In genomic region chr2:169859078-169859855, GRCm38 (mm10) we compare ENCODE assay signal across 20 mouse cellular contexts.
DNase-seq lines count a peak whose midpoint lies in the region; ATAC-seq and TF ChIP-seq lines count a peak whose summit lies in the region.
"Had no signal": no experiment of that assay in that cellular context is flagged by ENCODE, and none has a peak within 500 bp of the region (broad histone marks: within the 10 kb centered on the region; RNA-seq: fewer than 3 reads in every experiment).

No protein-coding gene starts in this region.

- no peaks in the 10 kb centered on the region for H3K9me3 ChIP-seq in midbrain, embryonic 10.5 days (replicated peaks)
- no peaks in the 10 kb centered on the region for H3K9me3 ChIP-seq in midbrain, embryonic 14.5 days (ENCODE audit: control insufficient read depth, low read length)
- peaks cover 8% of the 10 kb centered on the region; the same call in 1 of the 2 replicates for H3K9me3 ChIP-seq in E14TG2a.4 (ENCODE audit: low read length)
- H3K9me3 ChIP-seq: embryonic facial prominence, embryonic 10.5 days; forebrain, embryonic 13.5 days; heart, embryonic 13.5 days; hindbrain, embryonic 12.5 days had no signal

- H3K36me3 ChIP-seq in midbrain, embryonic 10.5 days, result no peaks in the 10 kb centered on the region
- H3K36me3 ChIP-seq in midbrain, embryonic 14.5 days (ENCODE audit: control insufficient read depth, insufficient read depth, low read length), result no peaks in the 10 kb centered on the region
- H3K36me3 ChIP-seq in E14TG2a.4 (ENCODE audit: insufficient read depth, low read length), result no peaks in the 10 kb centered on the region
- H3K36me3 ChIP-seq: embryonic facial prominence, embryonic 10.5 days; heart, embryonic 13.5 days; hindbrain, embryonic 12.5 days had no signal

- ATAC-seq in midbrain, embryonic 14.5 days (ENCODE audit: low FRiP score, low TSS enrichment), result no peak
- ATAC-seq: forebrain, embryonic 13.5 days; forebrain, postnatal 0 days; hindbrain, postnatal 0 days had no signal

- H3K4me1 ChIP-seq in midbrain, embryonic 10.5 days, result peaks cover 21% of the 10 kb centered on the region
- 0 out of 2 replicates have a peak, but pooled peaks cover 3% of the 10 kb centered on the region for H3K4me1 ChIP-seq in midbrain, embryonic 14.5 days (ENCODE audit: control insufficient read depth, insufficient read depth, low read length)
- peaks cover 31% of the 10 kb centered on the region for H3K4me1 ChIP-seq in E14TG2a.4 (replicated peaks; ENCODE audit: low read depth, low read length)
- H3K4me1 ChIP-seq: forebrain, embryonic 13.5 days had no signal

- H3K27me3 ChIP-seq in midbrain, embryonic 10.5 days (ENCODE audit: low read depth, poor library complexity, severe bottlenecking), result 0 out of 2 replicates have a peak, but pooled peaks cover 14% of the 10 kb centered on the region
- H3K27me3 ChIP-seq in midbrain, embryonic 14.5 days (ENCODE audit: control insufficient read depth, insufficient read depth, low read length), result no peaks in the 10 kb centered on the region
- H3K27me3 ChIP-seq in E14TG2a.4 (ENCODE audit: insufficient read depth, low read length), result peaks cover 6% of the 10 kb centered on the region; the same call in 1 of the 2 replicates
- H3K27me3 ChIP-seq: forebrain, embryonic 13.5 days; heart, embryonic 13.5 days; hindbrain, embryonic 12.5 days had no signal

- peak overlapping the region; percentile 55; the same call in 1 of the 2 replicates for H3K27ac ChIP-seq in midbrain, embryonic 10.5 days (replicated peaks)
- no peak overlapping the region for H3K27ac ChIP-seq in midbrain, embryonic 14.5 days (replicated peaks; ENCODE audit: low read depth, low read length)
- H3K27ac ChIP-seq: embryonic facial prominence, embryonic 10.5 days; forebrain, embryonic 13.5 days; heart, embryonic 13.5 days; hindbrain, embryonic 12.5 days; hindbrain, postnatal 0 days had no signal

- no peak overlapping the region for H3K4me3 ChIP-seq in midbrain, embryonic 10.5 days
- no peak overlapping the region for H3K4me3 ChIP-seq in midbrain, embryonic 14.5 days (replicated peaks; ENCODE audit: low read depth, low read length)
- 0 out of 2 replicates have a peak overlapping the region, but pooled peaks have one; percentile 10 for H3K4me3 ChIP-seq in E14TG2a.4 (replicated peaks; ENCODE audit: low read length)
- H3K4me3 ChIP-seq: embryonic facial prominence, embryonic 10.5 days; forebrain, embryonic 13.5 days; heart, embryonic 13.5 days; hindbrain, embryonic 12.5 days had no signal

- peak; percentile 36 for DNase-seq in embryo, embryonic 10.5 days (ENCODE audit: low spot score)
- DNase-seq in embryo, embryonic 10 days (ENCODE audit: low spot score), result no peak
- DNase-seq in midbrain, embryonic 10.5 days (ENCODE audit: low spot score), result peak; percentile 18
- no peak for DNase-seq in midbrain, embryonic 14.5 days
- DNase-seq in brain, adult 2 months (ENCODE audit: low read depth, low spot score), result peak; percentile 60
- DNase-seq in ovary, postnatal 14 days (ENCODE audit: low spot score), result no peak
- DNase-seq: adrenal gland, postnatal 14 days; B cell, adult 2 months; cerebellum, adult 2 months; cerebellum, postnatal 10 days; forebrain, postnatal 0 days; gastrocnemius, postnatal 36 days; heart, adult 11 months; heart, postnatal 36 days had no signal

- WGBS in midbrain, embryonic 10.5 days, result 56% methylated on average over 4 of the region's 4 CpGs
- WGBS in midbrain, embryonic 14.5 days, result 46% methylated on average over 4 of the region's 4 CpGs

- H3K9ac ChIP-seq in midbrain, embryonic 14.5 days (replicated peaks; ENCODE audit: low read length), result no peak overlapping the region
- H3K9ac ChIP-seq: forebrain, embryonic 13.5 days; forebrain, postnatal 0 days; heart, embryonic 13.5 days; hindbrain, embryonic 12.5 days had no signal

- TF ChIP-seq CTCF in E14TG2a.4 (conservative IDR thresholded peaks at IDR 0.05; ENCODE audit: low read length), result no peak

- no peak overlapping the region for H3K4me2 ChIP-seq in midbrain, embryonic 14.5 days (ENCODE audit: low read length)
- H3K4me2 ChIP-seq: forebrain, embryonic 13.5 days; heart, embryonic 13.5 days; hindbrain, embryonic 12.5 days had no signal

Comparison
In these comparisons a context has a peak if more than half of its experiments do, and no peak if none do; other contexts are left out.
1. DNase-seq: peak in embryo, embryonic 10.5 days (single experiment), midbrain, embryonic 10.5 days (single experiment) and brain, adult 2 months (single experiment); none in embryo, embryonic 10 days (single experiment), midbrain, embryonic 14.5 days (single experiment) and ovary, postnatal 14 days (single experiment).